Mouse (Mus musculus) G1E-ER4 (cell line): Measurements from ENCODE around the gene Krt34. TPM values are rescaled to one million over a fixed set of nuclear protein-coding genes. Genes with fewer than 3 reads are reported as not detected.

Experiments used
- GATA1 ChIP-seq: IDR thresholded peaks from one replicate; pipeline ENCODE4 v1.8.0; 2012; ENCODE audit warnings: low read length, inconsistent platforms
- polyA plus RNA-seq: library from polyadenylated mRNA; stranded (reverse); fragments of >175 nt; gene quantifications from 2 replicates; pipeline ENCODE4 v1.2.3, GENCODE M21; 2012

Gene Krt34
- not detected in 2 replicates for polyA plus RNA-seq

DNA sequence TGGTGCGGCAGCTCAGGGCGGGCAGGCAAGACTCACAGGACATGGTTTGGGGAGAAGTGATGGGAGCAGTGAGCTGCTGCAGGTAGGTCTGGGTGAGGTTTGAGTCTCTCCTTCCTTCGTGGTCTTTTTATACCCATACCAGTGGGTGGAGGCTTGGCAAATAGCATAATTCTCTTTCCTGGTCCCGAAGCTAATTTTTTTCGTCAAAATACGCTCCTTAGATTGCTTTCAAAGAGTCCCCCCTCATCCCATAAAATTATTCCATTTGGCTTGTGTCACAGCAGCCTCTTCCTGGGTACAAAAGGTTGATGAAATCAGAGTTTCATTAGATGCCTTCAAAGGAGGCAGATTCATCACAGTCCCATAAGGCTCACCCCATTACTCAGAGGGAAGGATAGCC lies at the start of gene Krt34:
Gene Krt34 (minus strand): TSS at position 101 of the 400 bp plus-strand sequence.
- no peak for TF ChIP-seq GATA1

DNA sequence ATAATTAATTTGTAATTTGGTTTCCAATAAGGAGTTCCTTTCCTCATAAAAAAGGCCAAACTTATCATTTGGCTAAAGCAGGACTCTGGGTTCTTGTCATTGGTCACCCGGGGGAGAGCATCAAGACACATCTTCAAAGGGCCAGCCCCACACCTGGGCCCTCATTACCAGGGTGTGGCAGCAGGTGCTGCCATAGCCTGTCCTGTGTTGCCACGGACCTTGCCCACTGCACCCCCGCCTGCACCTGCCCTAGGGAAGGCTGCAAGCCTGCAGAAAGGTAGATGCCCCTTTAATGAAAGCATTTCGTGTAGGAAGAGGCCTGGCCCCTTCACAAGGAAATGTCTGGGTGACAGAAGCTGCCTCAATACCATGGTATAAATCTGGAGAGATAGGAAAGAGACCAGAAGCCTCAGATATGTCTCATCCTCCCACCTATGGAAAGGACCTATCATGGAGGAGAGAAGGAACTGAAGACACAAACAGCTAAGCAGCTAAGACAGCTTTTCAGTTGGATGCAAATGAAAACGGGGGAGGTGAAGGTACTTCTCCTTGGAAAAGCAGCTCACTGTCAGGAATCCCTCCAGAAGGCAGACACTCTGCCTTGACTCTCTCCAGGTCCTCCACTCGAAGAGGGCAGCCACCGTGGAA lies 47.1 kb upstream of the Krt34 start:
- no peak for TF ChIP-seq GATA1

DNA sequence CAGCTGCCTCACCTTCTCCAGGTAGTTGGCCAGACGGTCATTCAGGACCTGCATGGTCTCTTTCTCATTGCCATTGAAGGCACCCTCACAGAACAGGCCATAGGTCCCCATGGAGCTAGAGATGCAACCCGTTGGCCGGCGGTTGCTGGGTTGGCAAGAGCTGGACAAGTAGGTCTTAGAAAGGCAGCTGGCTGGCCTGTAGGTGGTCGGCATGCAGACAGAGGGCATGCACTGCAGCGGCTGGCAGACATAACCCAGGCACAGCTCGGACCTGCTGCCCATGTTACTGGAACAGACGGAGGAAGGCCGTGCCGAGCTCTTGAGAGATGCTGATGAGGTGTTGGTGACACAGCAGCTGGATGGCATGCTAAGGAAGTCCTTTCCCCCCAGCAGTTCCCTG lies 46.5 kb upstream of the Krt34 start, which contains the start of gene Krt32:
Gene Krt32 (minus strand): TSS at position 366 of the 400 bp plus-strand sequence.
- TF ChIP-seq GATA1, result no peak

DNA sequence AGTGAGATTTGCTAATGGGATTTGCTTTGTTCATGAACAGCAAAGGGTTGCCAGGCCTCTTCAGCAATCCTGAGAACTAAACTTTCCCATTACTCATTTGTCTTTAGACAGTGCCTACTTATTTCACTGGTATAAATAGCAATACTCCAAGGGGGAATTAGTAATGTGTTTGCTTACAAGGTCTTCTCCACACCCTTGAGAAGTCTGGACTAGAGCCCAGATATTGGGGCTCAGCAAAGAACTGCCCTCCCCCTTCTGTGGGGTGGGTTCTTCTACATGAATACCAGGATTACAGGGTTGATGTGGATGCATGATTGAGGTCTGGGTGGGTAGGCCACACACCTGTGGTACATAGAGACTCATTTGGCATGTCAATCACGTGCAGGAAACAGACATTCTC lies 32.5 kb upstream of the Krt34 start:
- TF ChIP-seq GATA1, result no peak

DNA sequence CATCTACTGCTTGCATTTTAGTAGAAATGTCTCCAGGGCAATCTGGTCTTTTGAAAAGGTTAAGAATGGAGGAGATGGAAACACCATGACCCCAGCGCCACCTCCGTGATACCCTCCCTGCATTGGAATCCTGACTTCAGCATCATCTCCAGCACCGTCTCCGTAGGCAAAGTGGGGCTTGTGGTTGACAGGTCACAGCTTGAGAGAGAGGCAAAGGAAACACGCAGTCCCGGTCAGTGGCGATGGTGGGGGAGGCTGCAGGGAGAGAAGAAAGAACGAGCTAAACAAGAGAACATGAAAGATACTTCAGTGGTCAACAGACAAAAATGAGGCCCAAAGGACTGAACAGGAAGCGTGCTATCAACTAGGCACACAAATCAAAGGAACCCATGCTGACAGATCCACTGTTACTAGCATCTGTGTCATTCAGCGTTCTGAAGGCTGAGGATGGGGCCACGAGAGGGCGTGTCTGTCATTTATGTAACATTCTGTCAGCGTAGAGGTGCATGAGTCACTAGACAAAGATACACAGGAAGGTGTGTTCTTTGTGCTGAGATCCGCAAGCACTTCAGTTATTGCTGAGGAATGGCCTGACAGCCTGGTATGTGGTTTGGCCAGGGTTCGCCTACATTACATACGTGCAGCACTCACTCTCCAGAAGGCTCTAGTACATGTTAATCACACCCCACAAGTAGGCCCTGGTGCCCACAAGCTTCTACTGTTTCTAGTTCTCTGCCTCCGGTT lies 26.1 kb upstream of the Krt34 start:
- no peak for TF ChIP-seq GATA1

DNA sequence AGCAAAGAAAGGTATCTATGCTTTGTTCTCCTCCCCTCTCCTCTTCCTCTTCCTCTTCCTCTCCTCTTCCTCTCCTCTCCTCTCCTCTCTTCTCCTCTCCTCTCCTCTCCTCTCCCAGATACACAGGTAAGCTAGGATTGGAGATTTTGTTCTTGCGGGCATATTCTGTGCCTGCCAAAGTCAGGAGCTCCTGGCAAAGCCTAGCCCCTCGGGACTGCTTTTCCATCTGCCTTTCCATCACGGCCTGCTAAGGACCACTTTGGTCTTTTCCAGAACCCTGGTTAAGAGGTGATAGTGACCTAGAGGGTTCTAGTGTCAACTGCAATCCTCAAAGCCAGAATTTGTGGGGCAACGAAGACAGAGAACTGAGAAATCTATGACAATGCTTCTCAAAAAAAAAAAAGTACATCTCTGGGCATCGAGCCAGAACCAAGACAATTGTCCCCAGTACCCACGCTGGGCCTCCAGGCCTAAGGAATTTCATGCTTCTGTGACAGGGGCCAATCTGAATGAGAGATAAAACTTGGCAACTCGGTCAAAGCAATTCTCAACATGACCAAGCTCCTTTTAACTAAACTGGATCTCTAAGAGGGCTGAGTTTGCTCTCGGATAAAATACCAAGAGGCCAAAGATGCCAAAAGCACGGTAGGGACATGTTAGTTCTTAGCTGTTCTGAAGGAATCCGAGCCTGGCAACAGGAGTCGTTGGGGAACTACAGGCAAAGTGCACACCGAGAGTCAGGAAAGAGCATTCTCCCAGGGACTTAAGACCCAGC lies 25.1 kb upstream of the Krt34 start:
- no peak for TF ChIP-seq GATA1

DNA sequence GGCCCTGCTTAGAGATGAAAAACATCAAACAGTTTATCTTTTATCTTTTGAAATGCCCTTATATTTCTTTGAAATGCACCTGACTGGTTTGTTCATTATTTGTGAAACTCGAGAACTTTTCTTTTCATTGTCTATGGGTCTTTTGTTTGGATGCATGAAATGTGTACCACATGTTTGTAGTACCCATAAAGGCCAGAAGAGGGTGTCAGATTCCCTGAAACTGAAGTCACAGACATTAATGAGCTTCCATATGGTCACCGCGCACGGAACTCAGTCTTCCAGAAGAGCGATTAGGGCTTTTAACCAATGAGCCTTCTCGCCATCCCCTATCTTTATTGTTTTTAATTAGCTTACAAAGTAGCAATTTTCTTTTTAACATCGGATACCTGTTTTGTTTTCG lies 17.5 kb upstream of the Krt34 start:
- no peak for TF ChIP-seq GATA1

DNA sequence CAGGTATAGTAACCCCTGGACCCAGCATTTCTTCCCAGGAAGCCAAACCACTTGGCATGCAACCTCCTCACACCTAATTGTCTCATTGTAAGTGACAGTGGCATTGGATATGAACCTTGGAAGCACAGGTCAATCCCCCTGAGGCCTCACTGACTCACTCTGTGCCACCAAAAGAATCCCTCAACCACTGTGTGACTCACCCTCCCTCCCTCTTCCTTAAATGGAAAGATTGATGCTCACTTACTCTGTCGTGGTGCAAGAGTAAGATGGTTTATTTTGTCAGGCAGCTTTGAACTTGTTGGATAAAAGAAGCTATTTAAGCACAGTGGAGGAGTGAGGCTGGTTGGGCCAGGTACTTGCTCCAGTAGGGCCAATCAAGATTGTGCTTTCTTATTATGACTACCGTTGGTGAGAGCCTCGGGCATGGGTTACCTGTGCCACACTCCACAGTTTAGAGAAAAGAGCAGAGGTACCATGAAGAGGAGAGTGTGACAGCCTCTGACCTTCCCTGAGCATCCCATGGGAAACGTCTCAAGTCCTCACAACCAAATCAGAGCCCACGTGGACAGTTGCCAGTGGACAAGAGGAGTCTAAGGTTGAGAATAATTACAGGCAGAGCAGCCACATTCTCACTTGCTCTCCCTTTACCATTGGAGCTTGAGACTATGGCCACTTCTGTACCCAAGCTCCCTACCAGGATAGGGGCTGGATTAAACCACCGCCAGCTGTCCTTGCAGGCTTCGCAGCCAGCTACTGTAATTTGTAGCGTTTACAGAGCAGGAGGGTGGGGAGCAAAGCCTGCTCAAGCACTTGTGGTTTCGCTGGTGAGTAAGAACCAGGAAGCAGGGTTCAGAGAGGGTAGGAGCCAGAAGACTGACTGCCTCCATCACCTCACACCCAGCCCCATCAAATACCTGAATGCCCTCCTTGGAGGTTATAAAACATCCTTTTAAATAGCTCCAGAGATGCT lies 14.6 kb upstream of the Krt34 start:
- TF ChIP-seq GATA1, result no peak

DNA sequence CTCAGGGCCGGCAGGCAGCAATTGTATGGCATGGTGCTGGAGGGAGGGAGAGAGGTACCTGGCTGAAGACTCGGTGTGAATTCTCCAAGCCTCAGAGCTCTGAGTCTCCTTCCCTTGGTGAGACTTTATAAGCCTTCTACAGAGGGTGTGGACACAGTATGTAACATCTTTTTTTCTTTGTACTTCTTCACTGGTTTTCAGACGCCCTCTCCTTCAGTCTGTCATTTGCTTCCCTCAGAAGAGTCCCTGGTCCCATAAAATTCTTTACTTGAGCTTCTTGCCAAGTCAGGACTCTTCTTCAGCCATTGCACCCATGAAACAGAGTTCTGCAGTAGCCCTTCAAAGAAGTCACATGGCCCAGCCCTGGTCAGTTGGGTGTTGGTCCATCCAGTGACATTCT lies 9.1 kb upstream of the Krt34 start, which contains the start of gene Krt31:
Gene Krt31 (minus strand): TSS at position 101 of the 400 bp plus-strand sequence.
- TF ChIP-seq GATA1, result no peak

DNA sequence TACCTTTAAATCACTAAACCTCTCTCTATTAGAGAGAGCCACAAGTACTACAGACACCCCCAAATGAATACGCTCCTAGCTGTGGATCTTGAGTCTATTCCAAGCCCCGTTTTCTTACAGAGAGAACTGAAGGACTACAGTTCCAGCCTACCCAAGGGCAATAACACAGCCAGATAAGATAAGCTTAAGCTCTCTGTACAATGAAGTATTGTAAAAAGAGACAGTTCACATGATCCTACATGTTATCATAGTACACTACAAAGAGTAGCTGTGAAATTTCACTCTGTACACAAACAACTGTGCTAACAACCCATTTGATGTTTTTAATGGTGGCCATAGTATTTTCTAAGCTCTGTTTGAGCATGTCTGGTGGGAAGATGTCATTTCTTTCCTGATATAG lies 5.8 kb upstream of the Krt34 start:
- TF ChIP-seq GATA1, result no peak

DNA sequence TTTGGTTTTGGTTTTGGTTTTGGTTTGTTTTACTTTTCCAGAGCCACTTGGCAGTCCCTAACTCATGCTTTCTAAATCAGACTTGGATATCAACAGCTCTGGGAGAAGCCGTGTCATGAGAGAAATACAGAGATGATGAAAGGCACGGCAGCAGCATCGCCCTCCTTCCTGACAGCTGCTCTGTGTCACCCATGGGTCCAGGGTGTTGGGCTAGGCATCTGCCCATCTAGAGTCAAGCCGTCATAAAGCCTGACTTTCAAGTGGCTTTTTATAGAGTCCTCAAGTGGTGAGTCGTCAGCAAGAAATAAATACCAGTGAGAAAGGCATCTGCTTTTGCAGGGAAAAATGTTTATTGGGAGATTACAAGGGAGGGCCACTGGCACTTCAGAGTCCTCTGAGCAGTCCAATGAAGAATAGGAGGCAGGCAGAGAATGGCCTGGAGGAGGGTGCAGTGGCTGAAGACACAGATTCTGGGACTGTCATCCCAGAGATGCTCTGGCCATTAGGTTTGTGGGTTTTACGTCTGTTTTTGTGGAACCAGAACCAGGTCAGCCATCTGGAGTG lies 5.0 kb upstream of the Krt34 start:
- TF ChIP-seq GATA1, result no peak

DNA sequence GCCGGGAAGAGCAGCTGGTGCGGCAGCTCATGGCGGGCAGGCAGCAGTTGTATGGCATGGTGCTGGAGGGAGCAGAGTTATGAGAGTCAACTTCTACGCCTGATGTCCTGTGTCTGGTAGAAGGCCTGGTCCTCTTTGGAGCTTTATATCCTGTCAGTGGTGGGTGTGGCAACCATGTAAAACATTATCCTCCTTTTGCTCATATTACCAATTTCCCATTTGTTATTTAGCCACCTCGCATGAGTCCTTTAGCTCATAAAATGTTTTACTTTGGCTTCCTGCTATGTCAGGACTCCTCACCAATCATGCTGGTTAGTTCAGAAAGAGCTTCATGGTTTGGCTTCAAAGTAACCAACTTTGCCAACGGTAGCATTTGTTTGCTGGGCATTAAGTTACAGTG lies 11.6 kb downstream of the Krt34 start, which contains the start of gene Krt33b:
Gene Krt33b (minus strand): TSS at position 101 of the 400 bp plus-strand sequence.
- TF ChIP-seq GATA1, result no peak

DNA sequence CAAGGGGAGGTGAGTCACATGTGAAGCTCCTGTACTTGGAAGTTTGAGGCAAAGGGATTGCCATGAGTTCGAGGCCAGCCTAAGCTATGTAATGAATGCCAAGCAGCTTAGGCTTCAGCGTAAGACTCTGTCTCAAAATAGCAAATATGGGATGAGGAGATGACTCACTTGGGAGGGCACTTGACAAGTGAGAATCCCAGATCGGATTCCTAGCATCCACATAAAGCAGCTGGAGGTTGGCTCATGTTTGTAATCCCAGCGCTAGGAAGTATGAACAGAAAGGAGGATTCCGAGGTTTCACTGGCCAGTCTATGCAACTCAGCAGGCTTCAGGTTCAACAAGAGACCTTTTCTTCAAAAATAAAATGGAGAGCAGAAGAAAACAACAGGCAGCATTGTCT lies 19.9 kb downstream of the Krt34 start:
- TF ChIP-seq GATA1, result no peak

DNA sequence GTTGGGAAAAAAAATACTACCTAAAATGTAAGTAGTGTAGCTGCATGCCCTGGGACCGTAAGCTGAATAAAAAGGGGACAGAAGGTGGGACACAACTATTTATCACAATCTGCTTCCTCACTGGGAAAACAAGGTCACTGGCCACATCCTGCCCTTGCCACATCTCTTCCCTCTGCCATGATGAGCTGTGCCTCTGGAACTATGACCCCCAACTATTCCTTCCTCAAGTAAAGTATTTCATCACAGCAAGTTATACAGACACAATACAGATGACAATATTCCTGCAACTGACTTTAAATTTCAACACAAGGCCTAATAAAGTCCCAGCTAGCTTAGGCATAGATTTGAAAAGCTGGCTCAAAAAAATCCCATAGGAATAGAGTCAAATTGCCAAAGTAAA lies 21.9 kb downstream of the Krt34 start:
- no peak for TF ChIP-seq GATA1

DNA sequence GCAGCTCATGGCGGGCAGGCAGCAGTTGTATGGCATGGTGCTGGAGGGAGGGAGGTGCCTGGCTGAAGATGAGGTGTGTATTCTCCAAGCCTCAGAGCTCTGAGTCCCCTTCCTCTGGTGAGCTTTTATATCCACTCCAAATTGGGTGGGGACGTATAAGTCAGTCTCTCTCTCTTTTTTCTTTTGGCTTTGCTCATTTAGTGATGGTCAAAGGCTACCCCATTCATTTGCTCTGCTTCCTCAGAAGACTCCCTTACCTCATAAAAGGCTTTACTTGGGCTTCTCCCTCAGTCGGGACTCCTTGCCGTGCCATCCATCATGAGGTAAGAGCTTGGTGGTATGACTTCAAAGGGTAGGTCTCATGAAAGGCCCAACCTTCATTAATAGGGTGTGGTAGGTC lies 25.2 kb downstream of the Krt34 start, which contains the start of gene Krt33a:
Gene Krt33a (minus strand): TSS at position 101 of the 400 bp plus-strand sequence.
- no peak for TF ChIP-seq GATA1
